Mouse (Mus musculus) hindbrain, postnatal 0 days (tissue): ENCODE measurements at regions not wholly inside any gene's neighbourhood (a gene's known extent, or its start where the extent isn't known, plus 50 kb on each side); places are given as distances from the start of the nearest gene placed in this dataset.

ENCODE experiments used
- ATAC-seq: fragments of 200-750 bp; cut with Nextera tagmentation; 2 replicates; pipeline ENCODE4 v1.8.0; 2017; ENCODE audit warnings: mild to moderate bottlenecking, moderate TSS enrichment, moderate library complexity
- DNase-seq: peaks from one replicate; pipeline ENCODE4 v3.0.0-alpha.2; 2015; ENCODE audit warnings: low spot score
- H3K27ac ChIP-seq: fragments of 300-500 bp; sonication (generic); 2 replicates; pipeline ENCODE4 v1.5.1; 2014; ENCODE audit warnings: mild to moderate bottlenecking
- H3K27me3 ChIP-seq: fragments of 300-500 bp; sonication (generic); 2 replicates; pipeline ENCODE4 v1.6.1; 2014; ENCODE audit warnings: low read length, mixed read lengths; ENCODE audit not compliant: insufficient read depth
- H3K36me3 ChIP-seq: fragments of 300-500 bp; sonication (generic); 2 replicates; pipeline ENCODE4 v1.6.1; 2014; ENCODE audit warnings: low read length, mixed read lengths; ENCODE audit not compliant: insufficient read depth
- H3K4me1 ChIP-seq: fragments of 300-500 bp; sonication (generic); 2 replicates; pipeline ENCODE4 v1.6.1; 2014; ENCODE audit warnings: antibody characterized with exemption, low read length, mixed read lengths; ENCODE audit not compliant: insufficient read depth
- H3K4me2 ChIP-seq: fragments of 300-500 bp; sonication (generic); 2 replicates; pipeline ENCODE4 v1.6.1; 2014; ENCODE audit warnings: low read depth, mild to moderate bottlenecking, low read length, moderate library complexity, mixed read lengths
- H3K4me3 ChIP-seq: fragments of 300-500 bp; sonication (generic); 2 replicates; pipeline ENCODE4 v1.5.1; 2014; ENCODE audit warnings: low read length
- H3K9ac ChIP-seq: fragments of 300-500 bp; sonication (generic); replicated peaks from 2 replicates; pipeline ENCODE4 v1.6.1; 2014; ENCODE audit warnings: mild to moderate bottlenecking, low read length, moderate library complexity, mixed read lengths
- H3K9me3 ChIP-seq: fragments of 300-500 bp; sonication (generic); 2 replicates; pipeline ENCODE4 v1.6.1; 2016; ENCODE audit warnings: low read length, mixed read lengths
- CTCF ChIP-seq: IDR thresholded peaks from 2 replicates; pipeline ENCODE4 v1.5.1; 2016; ENCODE audit warnings: antibody characterized with exemption, control low read depth, low read depth
- WGBS: fragments of 180-500 bp; shearing (Covaris S2); extraction: QIAGEN DNeasy Blood & Tissue Kit; methylation state at CpG from one replicate; pipeline ENCODE4 v1.1.7; 2014; 5-methylcytosine and 5-hydroxymethylcytosine counted together

DNA sequence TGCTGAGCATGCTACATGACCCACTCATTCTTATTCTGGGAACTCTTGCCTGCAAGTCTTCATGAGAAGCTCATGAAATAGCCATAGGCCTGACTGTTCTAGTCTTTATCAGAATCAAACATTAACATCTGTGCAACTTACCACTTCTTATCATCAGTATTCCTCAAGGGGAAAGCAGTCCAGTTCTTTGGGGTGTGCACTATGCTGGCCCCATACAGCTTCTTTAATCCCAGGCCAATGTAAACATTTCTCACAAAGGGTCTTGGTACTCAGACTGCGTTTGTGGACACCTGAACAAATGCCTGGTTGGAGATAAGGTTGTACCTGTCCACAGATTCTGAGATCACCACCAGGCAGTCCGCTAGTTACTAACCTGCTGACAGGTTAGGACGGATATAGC, 51.3 kb downstream of the 3110018I06Rik start:
- DNase-seq (no peak), ATAC-seq (no peak)
- Histone ChIP-seq H3K4me2 (no peak overlapping the region), H3K9me3 (no peaks in the 10 kb centered on the region), H3K36me3 (no peaks in the 10 kb centered on the region), H3K4me1 (no peaks in the 10 kb centered on the region), H3K4me3 (no peak overlapping the region), H3K27ac (no peak overlapping the region), H3K9ac (no peak overlapping the region), H3K27me3 (no peaks in the 10 kb centered on the region)
- 86% methylated on average over 3 of the region's 3 CpGs for WGBS
- TF ChIP-seq CTCF: no peak

DNA sequence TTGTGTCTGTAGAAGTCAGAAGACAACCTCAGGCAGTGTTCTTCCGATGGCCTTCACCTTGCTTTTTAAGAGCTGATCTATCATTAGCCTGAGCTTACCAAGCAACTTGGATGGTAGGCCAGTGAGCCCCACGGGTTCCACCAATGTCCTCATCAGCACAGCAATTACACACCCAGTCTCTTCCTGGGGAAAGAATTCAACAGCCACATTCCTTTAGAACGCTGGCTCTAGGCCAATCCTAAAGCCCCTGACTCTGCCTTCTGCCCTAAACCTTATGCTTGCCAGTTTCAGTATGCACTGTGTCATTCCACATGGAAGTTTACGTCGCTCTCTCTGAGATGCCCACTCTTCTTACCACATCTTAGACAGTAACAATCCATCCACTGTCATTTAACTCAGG, 52.8 kb downstream of the 3110018I06Rik start:
- Histone ChIP-seq H3K27me3 (no peaks in the 10 kb centered on the region), H3K4me2 (no peak overlapping the region), H3K9ac (no peak overlapping the region), H3K9me3 (no peaks in the 10 kb centered on the region), H3K4me3 (no peak overlapping the region), H3K4me1 (no peaks in the 10 kb centered on the region), H3K36me3 (no peaks in the 10 kb centered on the region), H3K27ac (no peak overlapping the region)
- 56% methylated on average over 5 of the region's 5 CpGs for WGBS
- ATAC-seq (no peak), DNase-seq (no peak)
- no peak for TF ChIP-seq CTCF

- TF ChIP-seq CTCF: no peak
- Histone ChIP-seq H3K9ac (no peak overlapping the region), H3K27ac (no peak overlapping the region), H3K27me3 (no peaks in the 10 kb centered on the region), H3K4me2 (no peak overlapping the region), H3K4me1 (peaks cover 4% of the 10 kb centered on the region; the same call in 1 of the 2 replicates), H3K9me3 (no peaks in the 10 kb centered on the region), H3K36me3 (no peaks in the 10 kb centered on the region), H3K4me3 (no peak overlapping the region)
- WGBS: 42% methylated on average over 5 of the region's 5 CpGs
- peak; percentile 29 for DNase-seq
- no peak; the same call in 1 of the 2 replicates for ATAC-seq
Observed at GRCm38 (mm10) chr12:107547194-107547885, 58.9 kb downstream of the 3110018I06Rik start.

GRCm38 (mm10) chr12:107547886-107548448, 59.5 kb downstream of the 3110018I06Rik start:
- TF ChIP-seq CTCF: no peak
- H3K9ac ChIP-seq: no peak overlapping the region
- no peaks in the 10 kb centered on the region for H3K36me3 ChIP-seq
- H3K4me2 ChIP-seq: no peak overlapping the region
- ATAC-seq (peak; percentile 61; the same call in 1 of the 2 replicates), DNase-seq (peak; percentile 67)
- WGBS: 62% methylated on average over 3 of the region's 3 CpGs
- H3K27me3 ChIP-seq: no peaks in the 10 kb centered on the region
- H3K4me1 ChIP-seq: peaks cover 4% of the 10 kb centered on the region; the same call in 1 of the 2 replicates
- H3K9me3 ChIP-seq: no peaks in the 10 kb centered on the region
- no peak overlapping the region for H3K27ac ChIP-seq
- no peak overlapping the region for H3K4me3 ChIP-seq

GRCm38 (mm10) chr12:107549452-107550296, 61.2 kb downstream of the 3110018I06Rik start:
- no peaks in the 10 kb centered on the region for H3K9me3 ChIP-seq
- TF ChIP-seq CTCF: no peak
- no peaks in the 10 kb centered on the region for H3K36me3 ChIP-seq
- 0 out of 2 replicates have a peak overlapping the region, but pooled peaks have one; percentile 13 for H3K9ac ChIP-seq
- H3K27ac ChIP-seq: no peak overlapping the region
- peaks cover 4% of the 10 kb centered on the region; the same call in 1 of the 2 replicates for H3K4me1 ChIP-seq
- no peaks in the 10 kb centered on the region for H3K27me3 ChIP-seq
- peak; percentile 64 for DNase-seq
- H3K4me2 ChIP-seq: peak overlapping the region; percentile 44
- peak; percentile 58; the same call in 1 of the 2 replicates for ATAC-seq
- peak overlapping the region; percentile 14; the same call in 1 of the 2 replicates for H3K4me3 ChIP-seq
- 37% methylated on average over 25 of the region's 25 CpGs for WGBS

- Histone ChIP-seq H3K27me3 (no peaks in the 10 kb centered on the region), H3K4me3 (no peak overlapping the region), H3K36me3 (no peaks in the 10 kb centered on the region), H3K4me2 (no peak overlapping the region), H3K27ac (no peak overlapping the region), H3K4me1 (no peaks in the 10 kb centered on the region), H3K9ac (no peak overlapping the region), H3K9me3 (no peaks in the 10 kb centered on the region)
- ATAC-seq: no peak
- WGBS: 94% methylated on average over 4 of the region's 4 CpGs
- TF ChIP-seq CTCF: no peak
- no peak for DNase-seq
Observed at GRCm38 (mm10) chr12:107559191-107559590, 70.8 kb downstream of the 3110018I06Rik start.
